Mouse (Mus musculus): ENCODE data around the gene Keap1. TPM values are rescaled to one million over a fixed set of nuclear protein-coding genes. Genes with fewer than 3 reads are reported as not detected.
"Not testable (repeated sequence)": the region's sequence is repeated elsewhere in the genome, so short reads cannot be mapped to it uniquely, and the experiment has no call there.

Keap1 gene
- polyA plus RNA-seq, 1 experiment from 2014 or later = 51.5 TPM

GRCm38 (mm10) chr9:21265611-21266010, 26.4 kb upstream of the Keap1 start:
- Histone ChIP-seq H3K27me3 (ENCODE audit: control insufficient read depth, insufficient read depth, low read length) (no peaks in the 10 kb centered on the region; the same call in 1 of the 2 replicates), H3K9ac (ENCODE audit: low read length) (peak overlapping the region; percentile 97), H3K4me2 (ENCODE audit: low read depth, low read length) (peak overlapping the region; percentile 83), H3K4me1 (ENCODE audit: control insufficient read depth, insufficient read depth, low read length) (peaks cover 22% of the 10 kb centered on the region), H3K27ac (ENCODE audit: low read length) (peak overlapping the region; percentile 84), H3K4me3 (ENCODE audit: low read length) (peak overlapping the region; percentile 90), H3K36me3 (ENCODE audit: control insufficient read depth, insufficient read depth) (peaks cover 22% of the 10 kb centered on the region), H3K9me3 (replicated peaks; ENCODE audit: control insufficient read depth, low read length) (no peaks in the 10 kb centered on the region)
- 5% methylated on average over 11 of the region's 11 CpGs for WGBS
- no peak for ATAC-seq (replicated peaks; ENCODE audit: extremely low read depth, insufficient read depth, low FRiP score)

GRCm38 (mm10) chr9:21265000-21265561, 25.9 kb upstream of the Keap1 start, which contains the start of gene Atg4d:
Gene Atg4d, plus strand, starts transcription at chr9:21265293.
- peak within 1 kb of the TSS; percentile 83 for H3K4me2 ChIP-seq (ENCODE audit: low read depth, low read length)
- no peaks in the 10 kb centered on the region for H3K9me3 ChIP-seq (replicated peaks; ENCODE audit: control insufficient read depth, low read length)
- H3K27ac ChIP-seq (ENCODE audit: low read length) = peak within 1 kb of the TSS; percentile 84
- peak within 1 kb of the TSS; percentile 90 for H3K4me3 ChIP-seq (ENCODE audit: low read length)
- 0% methylated on average over 49 of the region's 49 CpGs for WGBS
- peak within 1 kb of the TSS; percentile 97 for H3K9ac ChIP-seq (ENCODE audit: low read length)
- H3K36me3 ChIP-seq (ENCODE audit: control insufficient read depth, insufficient read depth) = peaks cover 19% of the 10 kb centered on the region
- H3K27me3 ChIP-seq (ENCODE audit: control insufficient read depth, insufficient read depth, low read length) = no peaks in the 10 kb centered on the region; the same call in 1 of the 2 replicates
- peaks cover 22% of the 10 kb centered on the region for H3K4me1 ChIP-seq (ENCODE audit: control insufficient read depth, insufficient read depth, low read length)
- ATAC-seq (replicated peaks; ENCODE audit: extremely low read depth, insufficient read depth, low FRiP score) = peak; percentile 100

GRCm38 (mm10) chr9:21264272-21264999, 25.3 kb upstream of the Keap1 start:
- peak overlapping the region; percentile 71 for H3K9ac ChIP-seq (ENCODE audit: low read length)
- WGBS = 19% methylated on average over 17 of the region's 17 CpGs
- peak overlapping the region; percentile 90 for H3K4me3 ChIP-seq (ENCODE audit: low read length)
- peak overlapping the region; percentile 83 for H3K4me2 ChIP-seq (ENCODE audit: low read depth, low read length)
- H3K9me3 ChIP-seq (replicated peaks; ENCODE audit: control insufficient read depth, low read length) = no peaks in the 10 kb centered on the region
- peaks cover 14% of the 10 kb centered on the region for H3K36me3 ChIP-seq (ENCODE audit: control insufficient read depth, insufficient read depth)
- peak; percentile 13 for ATAC-seq (replicated peaks; ENCODE audit: extremely low read depth, insufficient read depth, low FRiP score)
- peak overlapping the region; percentile 83 for H3K27ac ChIP-seq (ENCODE audit: low read length)
- no peaks in the 10 kb centered on the region; the same call in 1 of the 2 replicates for H3K27me3 ChIP-seq (ENCODE audit: control insufficient read depth, insufficient read depth, low read length)
- H3K4me1 ChIP-seq (ENCODE audit: control insufficient read depth, insufficient read depth, low read length) = peaks cover 22% of the 10 kb centered on the region

- Histone ChIP-seq H3K36me3 (ENCODE audit: control insufficient read depth, insufficient read depth) (peaks cover under 1% of the 10 kb centered on the region; the same call in 1 of the 2 replicates), H3K27ac (ENCODE audit: low read length) (no peak overlapping the region), H3K4me1 (ENCODE audit: control insufficient read depth, insufficient read depth, low read length) (peaks cover 15% of the 10 kb centered on the region), H3K9me3 (replicated peaks; ENCODE audit: control insufficient read depth, low read length) (no peaks in the 10 kb centered on the region), H3K9ac (ENCODE audit: low read length) (no peak overlapping the region), H3K4me2 (ENCODE audit: low read depth, low read length) (no peak overlapping the region), H3K27me3 (ENCODE audit: control insufficient read depth, insufficient read depth, low read length) (no peaks in the 10 kb centered on the region; the same call in 1 of the 2 replicates), H3K4me3 (ENCODE audit: low read length) (no peak overlapping the region)
- 57% methylated on average over 2 of the region's 2 CpGs for WGBS
- ATAC-seq (replicated peaks; ENCODE audit: extremely low read depth, insufficient read depth, low FRiP score) = no peak
Measured at GRCm38 (mm10) chr9:21261831-21262230, 22.7 kb upstream of the Keap1 start.

- Histone ChIP-seq H3K4me1 (ENCODE audit: control insufficient read depth, insufficient read depth, low read length) (peaks cover 5% of the 10 kb centered on the region), H3K4me3 (ENCODE audit: low read length) (no peak overlapping the region), H3K4me2 (ENCODE audit: low read depth, low read length) (no peak overlapping the region), H3K27ac (ENCODE audit: low read length) (no peak overlapping the region), H3K9me3 (replicated peaks; ENCODE audit: control insufficient read depth, low read length) (no peaks in the 10 kb centered on the region), H3K36me3 (ENCODE audit: control insufficient read depth, insufficient read depth) (no peaks in the 10 kb centered on the region), H3K9ac (ENCODE audit: low read length) (no peak overlapping the region), H3K27me3 (ENCODE audit: control insufficient read depth, insufficient read depth, low read length) (no peaks in the 10 kb centered on the region; the same call in 1 of the 2 replicates)
- ATAC-seq (replicated peaks; ENCODE audit: extremely low read depth, insufficient read depth, low FRiP score) = no peak
- 74% methylated on average over 6 of the region's 6 CpGs for WGBS
Measured at GRCm38 (mm10) chr9:21260491-21261040, 21.4 kb upstream of the Keap1 start.

- H3K4me2 ChIP-seq (ENCODE audit: low read depth, low read length); H3K9me3 ChIP-seq (replicated peaks; ENCODE audit: control insufficient read depth, low read length); H3K27ac ChIP-seq (ENCODE audit: low read length); H3K9ac ChIP-seq (ENCODE audit: low read length); ATAC-seq (replicated peaks; ENCODE audit: extremely low read depth, insufficient read depth, low FRiP score); H3K27me3 ChIP-seq (ENCODE audit: control insufficient read depth, insufficient read depth, low read length); H3K4me3 ChIP-seq (ENCODE audit: low read length); H3K4me1 ChIP-seq (ENCODE audit: control insufficient read depth, insufficient read depth, low read length); H3K36me3 ChIP-seq (ENCODE audit: control insufficient read depth, insufficient read depth): not testable (repeated sequence)
- 70% methylated on average over 4 of the region's 4 CpGs for whole genome bisulfite sequencing
Measured at GRCm38 (mm10) chr9:21256349-21256748, 17.2 kb upstream of the Keap1 start.

- Histone ChIP-seq H3K4me3 (ENCODE audit: low read length) (no peak overlapping the region), H3K27me3 (ENCODE audit: control insufficient read depth, insufficient read depth, low read length) (peaks cover 23% of the 10 kb centered on the region), H3K9me3 (replicated peaks; ENCODE audit: control insufficient read depth, low read length) (no peaks in the 10 kb centered on the region), H3K9ac (ENCODE audit: low read length) (no peak overlapping the region), H3K27ac (ENCODE audit: low read length) (no peak overlapping the region), H3K4me2 (ENCODE audit: low read depth, low read length) (no peak overlapping the region), H3K36me3 (ENCODE audit: control insufficient read depth, insufficient read depth) (no peaks in the 10 kb centered on the region), H3K4me1 (ENCODE audit: control insufficient read depth, insufficient read depth, low read length) (no peaks in the 10 kb centered on the region)
- no peak for ATAC-seq (replicated peaks; ENCODE audit: extremely low read depth, insufficient read depth, low FRiP score)
Measured at GRCm38 (mm10) chr9:21254690-21255089, 15.5 kb upstream of the Keap1 start.

- H3K4me1 ChIP-seq (ENCODE audit: control insufficient read depth, insufficient read depth, low read length) = peaks cover 6% of the 10 kb centered on the region; the same call in 1 of the 2 replicates
- H3K36me3 ChIP-seq (ENCODE audit: control insufficient read depth, insufficient read depth) = no peaks in the 10 kb centered on the region
- H3K27ac ChIP-seq (ENCODE audit: low read length) = no peak overlapping the region
- no peak overlapping the region for H3K4me2 ChIP-seq (ENCODE audit: low read depth, low read length)
- H3K27me3 ChIP-seq (ENCODE audit: control insufficient read depth, insufficient read depth, low read length) = peaks cover 51% of the 10 kb centered on the region
- ATAC-seq (replicated peaks; ENCODE audit: extremely low read depth, insufficient read depth, low FRiP score) = no peak
- H3K4me3 ChIP-seq (ENCODE audit: low read length) = no peak overlapping the region
- H3K9ac ChIP-seq (ENCODE audit: low read length) = no peak overlapping the region
- WGBS = 62% methylated on average over 13 of the region's 13 CpGs
- no peaks in the 10 kb centered on the region for H3K9me3 ChIP-seq (replicated peaks; ENCODE audit: control insufficient read depth, low read length)
Measured at GRCm38 (mm10) chr9:21251116-21251735, 12.1 kb upstream of the Keap1 start.

Data from heart, embryonic 16.5 days (tissue).